Comparison of ENCODE assay signal across 15 mouse cellular contexts in genomic region chr1:80039161-80039560, GRCm38 (mm10).
"Had no signal": no experiment of that assay in that cellular context is flagged by ENCODE, and none has a peak within 500 bp of the region (broad histone marks: within the 10 kb centered on the region; RNA-seq: fewer than 3 reads in every experiment).

No protein-coding gene starts in this region.

- ATAC-seq: liver, embryonic 12.5 days had no signal

- H3K27ac ChIP-seq: liver, embryonic 12.5 days; liver, embryonic 14.5 days; macrophage; midbrain, embryonic 12.5 days; neural tube, embryonic 12.5 days had no signal

- H3K4me2 ChIP-seq: liver, embryonic 12.5 days; lung, embryonic 14.5 days; midbrain, embryonic 12.5 days; neural tube, embryonic 12.5 days had no signal

- H3K27me3 ChIP-seq: liver, embryonic 12.5 days; midbrain, embryonic 12.5 days; neural tube, embryonic 12.5 days had no signal

- H3K9me3 ChIP-seq: liver, embryonic 12.5 days; midbrain, embryonic 12.5 days; neural tube, embryonic 12.5 days had no signal

- H3K9ac ChIP-seq: liver, embryonic 12.5 days; liver, embryonic 14.5 days; lung, embryonic 14.5 days; midbrain, embryonic 12.5 days; neural tube, embryonic 12.5 days had no signal

- H3K36me3 ChIP-seq: liver, embryonic 12.5 days; midbrain, embryonic 12.5 days; neural tube, embryonic 12.5 days had no signal

- H3K4me1 ChIP-seq: midbrain, embryonic 12.5 days; neural tube, embryonic 12.5 days had no signal

- DNase-seq: lung, adult 18-20 months; lung, embryonic 14.5 days; lung, postnatal 14 days; lung, postnatal 36 days; midbrain, embryonic 14.5 days; right cerebral cortex, postnatal 14 days; spleen, adult 18-20 months; thymus, adult 18-20 months; thymus, postnatal 14 days; thymus, postnatal 36 days had no signal

- H3K4me3 ChIP-seq: liver, embryonic 12.5 days; midbrain, embryonic 12.5 days; neural tube, embryonic 12.5 days had no signal
